Mouse (Mus musculus): ENCODE data around the gene Keg1. TPM values are rescaled to one million over a fixed set of nuclear protein-coding genes. Genes with fewer than 3 reads are reported as not detected.
"Not testable (repeated sequence)": the region's sequence is repeated elsewhere in the genome, so short reads cannot be mapped to it uniquely, and the experiment has no call there.

The Keg1 gene
- not detected for total RNA-seq (2021)
- long read RNA-seq, experiment 1: 0 reads
- long read RNA-seq, experiment 2: 0 reads

DNA sequence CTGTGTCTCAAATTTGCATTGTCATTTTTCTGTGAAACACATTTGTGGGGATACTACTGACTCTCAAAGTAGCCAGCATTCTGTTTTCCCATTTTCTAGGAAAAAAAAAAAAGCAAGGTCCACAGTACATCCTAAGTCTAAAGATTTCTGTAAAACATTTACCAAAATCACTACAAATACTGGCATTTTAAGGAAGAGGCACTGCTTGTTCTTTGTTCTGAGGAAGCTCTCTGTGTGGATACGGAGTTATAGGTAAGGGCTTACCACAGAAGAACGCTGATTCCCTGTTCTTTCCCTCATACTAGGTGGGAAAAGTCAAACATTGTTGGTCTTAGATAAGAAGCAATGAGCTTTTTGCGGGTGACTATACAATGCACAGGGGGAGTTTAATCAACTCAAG, at the start of gene Keg1:
Gene Keg1 (plus strand): TSS at position 197 of the 400 bp plus-strand sequence.
- DNase-seq: no peak
- TF ChIP-seq CTCF (IDR thresholded peaks at IDR 0.05): no peak
- Histone ChIP-seq H3K27ac (no peak within 1 kb of the TSS), H3K4me3 (no peak within 1 kb of the TSS)
- intact Hi-C loops (cut with DNase I): no loop called here

DNA sequence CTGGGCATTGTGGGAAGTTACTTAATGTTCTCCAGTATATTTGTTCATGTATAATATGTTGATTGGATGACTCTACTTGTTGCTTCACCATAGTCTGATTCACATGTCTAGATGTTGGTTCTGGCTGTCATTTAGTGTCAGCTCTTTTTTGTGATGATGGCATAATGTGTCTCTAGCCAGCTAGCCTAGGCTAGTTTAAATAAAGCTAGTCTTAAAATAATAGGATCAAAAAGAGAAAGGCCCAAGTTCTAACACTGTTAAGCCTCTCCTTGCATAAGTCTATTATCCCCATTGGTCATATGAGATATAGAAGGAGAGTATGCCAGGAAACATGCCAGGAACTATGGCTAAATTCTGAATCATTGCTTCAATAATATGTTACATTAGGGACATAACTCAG, 46.1 kb upstream of the Keg1 start:
- no peak for TF ChIP-seq CTCF (IDR thresholded peaks at IDR 0.05)
- no peak overlapping the region for H3K27ac ChIP-seq
- no peak overlapping the region for H3K4me3 ChIP-seq
- intact Hi-C loops (cut with DNase I): no loop called here
- no peak for DNase-seq

DNA sequence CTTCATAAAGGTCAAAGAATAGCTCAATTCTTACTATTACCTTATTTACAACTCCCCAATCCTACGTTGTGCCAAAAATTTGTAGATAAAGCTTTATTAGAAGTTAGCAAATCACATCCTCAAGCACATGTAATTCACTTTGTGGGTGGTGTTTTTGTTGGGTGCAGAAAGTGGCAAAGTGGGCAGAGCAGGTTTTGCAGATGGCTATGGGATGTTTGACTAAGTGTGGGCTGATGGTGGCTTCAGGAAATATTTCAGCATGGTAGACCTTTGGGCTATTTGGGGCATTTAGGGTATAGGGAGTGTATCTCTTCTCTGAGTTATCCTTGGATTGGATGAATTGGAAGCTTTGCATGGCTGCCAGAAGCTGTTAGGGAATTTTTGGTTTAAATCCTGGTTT, 29.4 kb upstream of the Keg1 start:
- TF ChIP-seq CTCF (IDR thresholded peaks at IDR 0.05): no peak
- Histone ChIP-seq H3K4me3 (no peak overlapping the region), H3K27ac (no peak overlapping the region)
- intact Hi-C loops (cut with DNase I): no loop called here
- DNase-seq: no peak

- H3K27ac ChIP-seq; H3K4me3 ChIP-seq; DNase-seq; intact Hi-C loops (cut with DNase I): not testable (repeated sequence)
Measured at GRCm38 (mm10) chr19:12668601-12669000, 27.0 kb upstream of the Keg1 start.

- no peak for TF ChIP-seq CTCF (IDR thresholded peaks at IDR 0.05)
- no peak for DNase-seq
- H3K27ac ChIP-seq: no peak within 1 kb of the TSS
- intact Hi-C loops (cut with DNase I): no loop called here
- no peak within 1 kb of the TSS for H3K4me3 ChIP-seq
Measured at GRCm38 (mm10) chr19:12670139-12670538, 25.4 kb upstream of the Keg1 start, which contains the start of gene Olfr1442. Gene Olfr1442, plus strand, starts transcription at chr19:12670439.

DNA sequence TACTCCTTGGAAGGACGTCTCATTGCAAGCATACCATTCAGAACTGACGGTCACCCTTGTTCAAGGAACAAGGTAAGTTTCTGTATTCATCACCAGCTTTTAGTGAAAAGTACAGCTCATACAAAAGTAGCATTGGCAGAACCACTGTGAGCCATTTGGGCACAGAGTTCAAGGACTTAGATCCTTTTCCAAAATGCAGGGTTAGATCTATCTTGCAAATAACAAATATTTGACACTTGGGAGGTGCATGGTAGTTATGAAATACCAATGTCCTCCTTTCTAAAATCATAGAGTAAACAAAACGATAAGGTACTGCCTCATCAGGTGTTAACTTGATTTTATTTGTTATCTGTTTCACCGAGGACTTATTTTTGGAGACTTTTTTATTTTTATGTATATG, 24.5 kb upstream of the Keg1 start:
- H3K4me3 ChIP-seq: no peak overlapping the region
- no peak for TF ChIP-seq CTCF (IDR thresholded peaks at IDR 0.05)
- intact Hi-C loops (cut with DNase I): no loop called here
- DNase-seq: no peak
- no peak overlapping the region for H3K27ac ChIP-seq

DNA sequence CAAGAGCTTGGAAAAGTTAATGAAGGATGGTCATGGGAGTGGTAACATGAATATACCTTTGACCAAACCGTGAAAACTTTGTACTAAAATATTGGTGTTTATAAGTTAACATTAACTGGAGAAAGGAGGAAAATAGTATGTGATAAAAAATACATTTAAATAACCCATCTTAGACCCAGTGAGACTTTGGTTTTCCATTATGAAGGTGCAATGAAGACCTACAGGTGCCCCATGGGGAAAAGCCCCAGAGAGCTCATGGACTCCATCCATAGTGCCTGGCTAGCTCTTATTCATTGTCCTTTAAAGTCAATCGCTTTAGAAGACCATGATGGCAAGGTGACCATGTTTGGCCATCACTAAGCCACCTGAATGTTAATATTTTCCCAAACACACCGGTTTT, 17.8 kb upstream of the Keg1 start, which contains the start of gene Olfr1443:
Gene Olfr1443 (plus strand): TSS at position 301 of the 400 bp plus-strand sequence.
- no peak for TF ChIP-seq CTCF (IDR thresholded peaks at IDR 0.05)
- no peak within 1 kb of the TSS for H3K27ac ChIP-seq
- no peak for DNase-seq
- intact Hi-C loops (cut with DNase I): no loop called here
- no peak within 1 kb of the TSS for H3K4me3 ChIP-seq

DNA sequence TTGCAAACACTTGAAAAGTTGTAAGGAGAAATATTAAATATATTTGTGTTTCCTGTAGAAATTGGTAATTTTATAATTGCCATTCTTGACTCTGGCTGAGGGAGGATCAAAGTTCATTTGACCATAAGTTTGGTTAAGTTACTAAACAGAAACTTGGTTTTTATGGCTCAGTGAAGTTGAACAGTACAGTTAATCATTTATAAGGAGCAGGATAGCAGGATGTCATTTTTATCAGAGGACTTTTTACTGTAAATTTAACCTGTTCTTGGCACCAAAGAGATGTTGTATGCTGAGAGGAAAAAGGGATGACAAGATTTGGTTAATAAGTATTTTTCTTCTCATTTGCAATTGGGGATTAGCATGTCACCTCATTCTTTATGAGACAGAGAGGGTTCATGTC, 10.9 kb upstream of the Keg1 start:
- Histone ChIP-seq H3K4me3 (no peak overlapping the region), H3K27ac (no peak overlapping the region)
- intact Hi-C loops (cut with DNase I): no loop called here
- no peak for DNase-seq
- no peak for TF ChIP-seq CTCF (IDR thresholded peaks at IDR 0.05)

- H3K27ac ChIP-seq: no peak overlapping the region
- H3K4me3 ChIP-seq: no peak overlapping the region
- intact Hi-C loops (cut with DNase I): no loop called here
- no peak for TF ChIP-seq CTCF (IDR thresholded peaks at IDR 0.05)
- no peak for DNase-seq
Measured at GRCm38 (mm10) chr19:12685231-12685630, 10.4 kb upstream of the Keg1 start.

GRCm38 (mm10) chr19:12696221-12696620, 635 bp downstream of the Keg1 start:
- intact Hi-C loops (cut with DNase I): no loop called here

DNA sequence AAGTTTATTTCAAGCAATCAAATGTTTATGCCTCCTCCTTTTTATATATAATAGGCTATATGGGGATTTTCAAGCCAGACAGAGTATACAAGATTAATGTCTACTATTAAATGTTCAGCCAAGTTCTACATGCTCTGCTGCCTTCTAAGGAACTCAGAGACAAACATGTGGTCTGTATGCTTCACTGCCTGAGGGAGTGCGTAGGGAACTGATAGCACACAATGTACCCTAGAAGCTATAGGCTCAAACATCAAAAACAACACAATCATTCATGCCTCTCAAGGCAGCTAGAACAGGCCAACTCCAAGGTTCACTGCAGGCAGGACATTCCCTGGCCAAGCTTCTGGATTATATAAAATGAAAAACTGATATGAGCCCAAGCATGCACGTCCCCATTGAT, 12.9 kb downstream of the Keg1 start:
- DNase-seq: no peak
- no peak overlapping the region for H3K4me3 ChIP-seq
- H3K27ac ChIP-seq: no peak overlapping the region
- no peak for TF ChIP-seq CTCF (IDR thresholded peaks at IDR 0.05)
- intact Hi-C loops (cut with DNase I): no loop called here

More at GRCm38 (mm10) chr19:12696221-12696620, 635 bp downstream of the Keg1 start:
- Histone ChIP-seq H3K27ac (no peak overlapping the region), H3K4me3 (no peak overlapping the region)
- TF ChIP-seq CTCF (IDR thresholded peaks at IDR 0.05): no peak
- DNase-seq: no peak

DNA sequence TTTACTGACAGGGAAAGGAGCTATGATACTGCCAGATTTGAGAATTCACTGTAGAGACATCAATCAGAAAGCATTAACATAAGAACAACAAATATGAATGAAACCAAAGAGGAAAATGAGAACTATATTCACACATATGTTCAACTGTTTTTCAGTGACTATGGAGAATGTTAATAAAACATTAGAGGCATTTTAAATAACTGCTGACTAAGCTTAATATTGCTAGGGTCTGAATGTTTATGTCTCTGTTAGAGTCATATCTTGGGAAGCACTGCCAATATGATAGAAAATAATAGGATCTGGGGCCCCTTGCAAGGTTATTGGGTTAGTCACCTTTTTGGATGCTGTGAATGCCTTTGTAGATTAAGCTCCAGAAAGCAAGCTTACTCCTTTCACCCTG, 13.4 kb downstream of the Keg1 start:
- no peak for TF ChIP-seq CTCF (IDR thresholded peaks at IDR 0.05)
- intact Hi-C loops (cut with DNase I): no loop called here
- no peak overlapping the region for H3K27ac ChIP-seq
- no peak overlapping the region for H3K4me3 ChIP-seq
- DNase-seq: no peak

DNA sequence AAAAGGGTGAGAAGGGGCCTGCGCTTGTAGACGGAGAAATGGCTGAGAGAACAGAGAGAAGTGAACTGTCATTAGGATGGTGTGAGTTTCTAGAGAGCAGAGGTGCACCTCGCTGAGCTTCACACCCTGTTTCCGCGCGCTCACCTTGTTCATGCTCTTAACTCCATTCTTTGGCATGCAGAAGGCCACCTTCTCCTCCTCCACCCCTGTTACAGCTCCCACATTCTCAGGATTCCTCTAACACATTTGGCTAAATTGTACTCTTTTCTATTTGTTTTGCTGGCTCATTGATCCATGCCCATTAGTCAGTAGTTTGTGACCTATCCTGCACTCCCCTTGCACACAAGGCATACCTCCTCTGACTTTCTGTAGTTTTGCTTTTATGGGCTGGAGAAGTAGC, 23.6 kb downstream of the Keg1 start:
- H3K4me3 ChIP-seq: no peak overlapping the region
- no peak overlapping the region for H3K27ac ChIP-seq
- intact Hi-C loops (cut with DNase I): no loop called here
- no peak for TF ChIP-seq CTCF (IDR thresholded peaks at IDR 0.05)
- no peak for DNase-seq

GRCm38 (mm10) chr19:12720463-12720862, 24.9 kb downstream of the Keg1 start:
- no peak for DNase-seq
- intact Hi-C loops (cut with DNase I): loop anchor here (5.0 kb wide), 1 partner anchor 77 kb away; the partner anchor contains the start of genes Lpxn and Zfp91
- no peak for TF ChIP-seq CTCF (IDR thresholded peaks at IDR 0.05)
- Histone ChIP-seq H3K4me3 (no peak overlapping the region), H3K27ac (no peak overlapping the region)

- H3K27ac ChIP-seq, H3K4me3 ChIP-seq, DNase-seq: not testable (repeated sequence)
- intact Hi-C loops (cut with DNase I): loop anchor here (5.0 kb wide), 1 partner anchor 76 kb away; the partner anchor contains the start of genes Lpxn and Zfp91
Measured at GRCm38 (mm10) chr19:12720919-12721318, 25.3 kb downstream of the Keg1 start.

DNA sequence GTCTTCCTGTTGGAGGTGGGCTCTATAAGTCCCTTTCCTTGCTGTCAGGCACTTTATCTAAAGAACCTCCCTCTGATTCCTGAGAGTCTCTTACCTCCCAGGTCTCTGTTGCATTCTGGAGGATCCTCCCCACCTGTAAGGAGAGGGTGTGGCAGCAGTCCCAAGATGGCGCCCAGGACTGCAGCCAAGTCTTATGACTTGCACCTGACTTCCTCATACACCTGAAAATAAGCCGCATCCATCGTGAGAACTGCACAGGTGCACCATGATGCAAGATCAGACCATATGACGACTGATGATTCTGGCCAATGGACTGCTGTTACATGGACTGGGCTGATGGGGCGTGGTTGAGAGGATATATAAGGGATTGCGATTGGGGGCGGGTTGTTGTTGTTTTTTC, 26.0 kb downstream of the Keg1 start:
- not testable (repeated sequence) for H3K4me3 ChIP-seq, DNase-seq, H3K27ac ChIP-seq
- intact Hi-C loops (cut with DNase I): loop anchor here (5.0 kb wide), 1 partner anchor 76 kb away; the partner anchor contains the start of genes Lpxn and Zfp91

All from gastrocnemius, adult 2 months (tissue).